Mouse (Mus musculus) liver, adult 2 months (tissue): ENCODE data around the gene Mrtfb. TPM values are rescaled to one million over a fixed set of nuclear protein-coding genes. Genes with fewer than 3 reads are reported as not detected.
"Not testable (repeated sequence)": the region's sequence is repeated elsewhere in the genome, so short reads cannot be mapped to it uniquely, and the experiment has no call there.

Experiments
- DNase-seq: peaks from one replicate; pipeline ENCODE4 v3.0.0-alpha.2; 2011; ENCODE audit warnings: low read depth, low spot score; ENCODE audit errors: extremely low read depth
- H3K27ac ChIP-seq: fragments of 200-500 bp; replicated peaks from 2 replicates; pipeline ENCODE4 v1.5.1; 2012; ENCODE audit warnings: low read depth, mild to moderate bottlenecking, control low read depth, inconsistent platforms, low read length; ENCODE audit not compliant: insufficient read depth
- H3K27me3 ChIP-seq: fragments of 200-500 bp; 2 replicates; pipeline ENCODE4 v1.6.1; 2012; ENCODE audit warnings: mild to moderate bottlenecking, moderate library complexity, low read length, inconsistent platforms; ENCODE audit not compliant: control insufficient read depth, insufficient read depth
- H3K36me3 ChIP-seq: fragments of 200-500 bp; 2 replicates; pipeline ENCODE4 v1.6.1; 2012; ENCODE audit warnings: low read length, inconsistent platforms; ENCODE audit not compliant: control insufficient read depth, insufficient read depth
- H3K4me1 ChIP-seq: fragments of 200-500 bp; 2 replicates; pipeline ENCODE4 v1.6.1; 2011; ENCODE audit warnings: low read length; ENCODE audit not compliant: control insufficient read depth, insufficient read depth
- H3K4me3 ChIP-seq: fragments of 200-500 bp; 2 replicates; pipeline ENCODE4 v1.5.1; 2011; ENCODE audit warnings: low read depth, mild to moderate bottlenecking, control low read depth, low read length, moderate library complexity; ENCODE audit not compliant: insufficient read depth
- H3K79me2 ChIP-seq: fragments of 200-500 bp; 2 replicates; pipeline ENCODE4 v1.6.1; 2012; ENCODE audit warnings: inconsistent platforms, mild to moderate bottlenecking, low read length, moderate library complexity; ENCODE audit not compliant: control insufficient read depth, insufficient read depth
- H3K9ac ChIP-seq: fragments of 200-500 bp; 2 replicates; pipeline ENCODE4 v1.6.1; 2012; ENCODE audit warnings: low read depth, mild to moderate bottlenecking, control low read depth, inconsistent platforms, low read length
- CTCF ChIP-seq: fragments of 200-500 bp; IDR thresholded peaks from 2 replicates; pipeline ENCODE4 v1.5.1; 2011; ENCODE audit warnings: low read depth, low read length, control low read depth
- POLR2A ChIP-seq: fragments of 200-500 bp; IDR thresholded peaks from 2 replicates; pipeline ENCODE4 v1.6.1; 2011; ENCODE audit warnings: low read length, control low read depth; ENCODE audit not compliant: insufficient read depth; ENCODE audit errors: extremely low read depth
- WGBS: fragments of 180-500 bp; shearing (Covaris S2); methylation state at CpG from one replicate; pipeline ENCODE4 v1.1.7; 2018; 5-methylcytosine and 5-hydroxymethylcytosine counted together
- polyA plus RNA-seq: library from polyadenylated mRNA; depleted of rRNA; stranded (reverse); fragments of >200 nt; gene quantifications from 2 replicates; pipeline ENCODE4 v1.2.3, GENCODE M21; 2012
- total RNA-seq: library from RNA; depleted of rRNA; stranded (reverse); fragments of >200 nt; gene quantifications from 2 replicates; pipeline ENCODE4 v1.2.3, GENCODE M21; 2014

Gene Mrtfb
- total and polyA plus RNA-seq, 2 experiments = 4.2 to 9.4 TPM

DNA sequence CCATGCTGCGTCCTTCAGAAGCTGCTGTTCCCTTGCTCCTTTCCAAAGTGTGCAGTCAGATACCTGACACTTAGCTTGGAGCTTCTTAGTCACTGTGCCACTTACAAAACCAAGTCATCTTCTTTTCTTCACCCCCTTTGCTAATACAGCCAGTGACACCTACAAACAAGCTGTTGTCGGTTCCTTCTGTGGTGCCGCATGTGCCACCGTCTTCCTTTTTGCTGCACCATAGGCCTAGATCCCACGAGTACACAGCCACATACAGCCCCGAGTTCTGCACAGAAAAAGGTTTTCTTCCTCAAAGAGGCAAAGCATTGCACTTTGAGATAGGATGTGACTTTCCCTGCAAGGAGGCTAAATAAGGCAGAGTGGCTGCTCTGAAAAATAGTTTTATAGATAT lies 83.2 kb downstream of the Mrtfb start:
- Histone ChIP-seq H3K27ac (no peak overlapping the region), H3K36me3 (peaks cover 2% of the 10 kb centered on the region; the same call in 1 of the 2 replicates), H3K79me2 (peaks cover 20% of the 10 kb centered on the region), H3K9ac (no peak overlapping the region), H3K4me1 (peaks cover 21% of the 10 kb centered on the region), H3K4me3 (no peak overlapping the region), H3K27me3 (no peaks in the 10 kb centered on the region)
- 94% methylated on average over 6 of the region's 6 CpGs for whole genome bisulfite sequencing
- TF ChIP-seq POLR2A (no peak), CTCF (no peak)
- DNase-seq = no peak

DNA sequence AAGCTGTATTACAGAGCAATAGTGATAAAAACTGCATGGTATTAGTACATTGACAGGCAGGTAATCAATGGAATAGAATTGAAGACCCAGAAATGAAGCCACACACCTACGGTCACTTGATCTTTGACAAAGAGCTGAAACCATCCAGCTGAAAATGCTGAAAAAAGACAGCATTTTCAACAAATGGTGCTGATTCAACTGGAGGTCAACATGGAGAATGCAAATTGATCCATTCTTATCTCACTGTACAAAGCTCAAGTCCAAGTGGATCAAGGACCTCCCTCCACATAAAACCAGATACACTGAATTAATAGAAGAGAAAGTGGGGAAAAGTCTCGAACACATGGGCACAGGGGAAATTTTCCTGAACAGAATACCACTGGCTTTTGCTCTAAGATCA lies 89.5 kb downstream of the Mrtfb start:
- not testable (repeated sequence) for H3K36me3 ChIP-seq, H3K4me3 ChIP-seq, H3K9ac ChIP-seq, H3K4me1 ChIP-seq, H3K27me3 ChIP-seq, H3K27ac ChIP-seq, H3K79me2 ChIP-seq
- peak; percentile 74 for DNase-seq
- 25% methylated on average over 2 of the region's 2 CpGs for WGBS

DNA sequence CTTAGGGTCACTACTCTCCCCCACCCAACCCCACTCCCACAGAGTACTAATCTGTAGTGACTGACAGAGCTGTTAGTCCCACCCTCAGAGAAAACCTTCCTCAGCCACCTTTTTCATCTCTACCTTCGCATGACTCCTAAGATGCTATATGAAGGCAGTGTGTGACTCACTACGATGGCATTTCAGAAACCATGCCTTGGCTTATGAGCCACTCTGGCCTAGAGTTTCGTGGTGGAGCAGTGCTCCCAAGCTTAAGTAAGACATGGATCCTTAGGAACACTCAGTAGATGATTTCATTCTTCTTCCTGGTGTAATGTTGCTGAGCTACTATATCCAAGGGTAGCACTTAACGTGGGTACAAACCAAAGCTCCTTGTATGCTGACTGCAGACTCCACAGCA lies 94.4 kb downstream of the Mrtfb start:
- no peaks in the 10 kb centered on the region for H3K27me3 ChIP-seq
- H3K36me3 ChIP-seq = no peaks in the 10 kb centered on the region
- H3K27ac ChIP-seq = no peak overlapping the region
- WGBS = 95% methylated on average over 4 of the region's 4 CpGs
- peaks cover 5% of the 10 kb centered on the region for H3K79me2 ChIP-seq
- H3K4me1 ChIP-seq = peaks cover 6% of the 10 kb centered on the region
- no peak overlapping the region for H3K4me3 ChIP-seq
- no peak overlapping the region for H3K9ac ChIP-seq
- TF ChIP-seq POLR2A (no peak), CTCF (no peak)
- DNase-seq = no peak

DNA sequence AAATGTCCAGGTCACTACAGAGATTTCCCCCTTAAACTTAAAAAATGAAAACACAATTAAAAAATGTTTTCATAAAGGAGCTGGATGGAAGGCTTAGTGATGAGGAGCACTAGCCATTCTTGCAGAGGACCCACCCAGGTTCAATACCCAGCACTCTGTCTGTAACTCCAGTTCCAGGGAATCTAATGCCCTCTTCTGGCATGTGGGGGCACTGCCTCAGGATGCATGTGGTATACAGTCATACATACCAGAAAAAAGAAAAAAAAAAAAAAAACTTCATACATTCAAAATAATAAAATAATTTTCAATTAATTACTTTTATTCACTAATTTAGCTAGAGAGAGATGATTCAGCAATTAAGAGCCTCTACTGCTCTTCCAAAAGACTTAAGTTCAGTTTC lies 95.0 kb downstream of the Mrtfb start:
- no peak overlapping the region for H3K4me3 ChIP-seq
- no peak for TF ChIP-seq POLR2A
- peak; percentile 59 for TF ChIP-seq CTCF
- peaks cover 5% of the 10 kb centered on the region for H3K79me2 ChIP-seq
- H3K27ac ChIP-seq = no peak overlapping the region
- no peaks in the 10 kb centered on the region for H3K36me3 ChIP-seq
- no peak for DNase-seq
- H3K9ac ChIP-seq = no peak overlapping the region
- H3K4me1 ChIP-seq = peaks cover 6% of the 10 kb centered on the region
- H3K27me3 ChIP-seq = no peaks in the 10 kb centered on the region

DNA sequence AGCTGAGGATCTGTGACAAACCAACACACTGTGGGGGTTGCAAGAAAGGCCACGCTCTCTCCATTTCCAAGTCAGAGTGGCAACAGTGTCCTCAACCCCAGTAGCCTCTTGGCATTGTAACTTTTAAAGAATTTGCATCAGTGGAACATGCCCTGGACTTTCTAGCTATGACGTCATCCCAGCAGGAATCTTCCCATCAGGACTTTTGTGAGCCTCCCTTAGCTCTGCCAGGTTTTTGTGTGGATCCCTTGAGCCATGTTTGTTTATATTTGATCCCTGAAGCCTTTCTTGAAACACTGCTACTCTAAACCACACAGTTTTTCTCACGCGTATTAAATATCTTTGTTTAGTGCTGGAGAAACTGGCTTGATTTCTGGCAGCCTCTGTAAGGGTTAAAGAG lies 97.6 kb downstream of the Mrtfb start:
- 22% methylated on average over 4 of the region's 4 CpGs for WGBS
- no peak overlapping the region for H3K27ac ChIP-seq
- peaks cover 3% of the 10 kb centered on the region; the same call in 1 of the 2 replicates for H3K79me2 ChIP-seq
- peak; percentile 95 for DNase-seq
- H3K4me1 ChIP-seq = peaks cover 22% of the 10 kb centered on the region
- TF ChIP-seq POLR2A (no peak), CTCF (no peak)
- no peaks in the 10 kb centered on the region for H3K27me3 ChIP-seq
- H3K4me3 ChIP-seq = no peak overlapping the region
- no peak overlapping the region for H3K9ac ChIP-seq
- H3K36me3 ChIP-seq = no peaks in the 10 kb centered on the region

DNA sequence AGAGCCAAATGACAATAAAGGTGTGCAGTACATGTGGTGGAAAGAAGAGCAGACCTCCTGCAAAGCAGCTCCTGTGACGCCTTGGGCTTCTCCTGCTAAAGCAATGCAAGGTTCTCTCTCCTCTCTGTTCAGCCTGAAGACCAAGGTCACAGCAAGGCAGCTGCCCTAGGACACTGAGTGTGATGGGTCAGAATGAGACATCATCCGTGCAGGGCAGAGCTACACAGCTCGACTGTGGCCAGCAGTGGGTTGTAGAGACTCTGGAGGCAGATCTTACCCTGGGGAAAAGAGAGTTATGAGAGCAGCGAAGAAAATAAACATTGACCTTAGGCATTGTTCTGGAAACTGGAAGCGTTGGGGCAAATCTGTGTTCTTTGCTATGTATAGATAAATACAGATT lies 98.2 kb downstream of the Mrtfb start:
- DNase-seq = no peak
- Histone ChIP-seq H3K36me3 (no peaks in the 10 kb centered on the region), H3K79me2 (peaks cover 3% of the 10 kb centered on the region; the same call in 1 of the 2 replicates), H3K4me1 (peaks cover 25% of the 10 kb centered on the region), H3K9ac (no peak overlapping the region), H3K27me3 (no peaks in the 10 kb centered on the region), H3K4me3 (no peak overlapping the region), H3K27ac (no peak overlapping the region)
- TF ChIP-seq POLR2A (no peak), CTCF (no peak)
- WGBS = 82% methylated on average over 5 of the region's 5 CpGs
